ENCODE assay signal across 22 mouse cellular contexts in the genomic region with DNA sequence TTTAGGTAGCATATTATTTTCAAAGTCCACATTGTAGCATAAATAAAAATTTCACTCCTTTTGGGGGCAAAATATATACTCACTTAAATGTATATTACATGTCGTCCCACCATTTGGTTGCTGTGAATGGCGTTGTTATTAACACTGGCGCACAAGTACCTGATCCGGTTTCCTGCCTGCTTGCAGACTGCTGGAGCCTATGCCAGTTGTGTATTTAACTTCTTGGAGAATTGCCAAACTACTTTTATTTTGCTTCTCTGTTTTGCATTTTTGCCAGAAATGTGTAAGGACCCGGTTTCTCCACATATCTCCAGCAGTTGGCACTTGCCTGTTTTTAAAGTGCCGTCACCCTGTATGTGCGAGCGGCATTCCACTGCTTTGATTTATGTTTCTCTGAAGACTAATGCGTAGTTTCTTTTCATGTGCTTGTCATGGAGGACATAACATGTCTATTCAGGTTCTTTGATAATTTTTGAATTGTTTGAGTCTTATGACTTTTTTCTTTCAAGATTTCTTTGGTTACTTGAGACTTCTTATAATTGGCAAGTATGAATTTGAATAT. TPM values are rescaled to one million over a fixed set of nuclear protein-coding genes. Genes with fewer than 3 reads are reported as not detected.
A peak's percentile ranks its signal among the peaks of the same experiment; 100 is the strongest.
DNase-seq lines count a peak whose midpoint lies in the region; ATAC-seq and TF ChIP-seq lines count a peak whose summit lies in the region.
"Had no signal": no experiment of that assay in that cellular context is flagged by ENCODE, and none has a peak within 500 bp of the region (broad histone marks: within the 10 kb centered on the region; RNA-seq: fewer than 3 reads in every experiment).

No protein-coding gene starts in this region.

- no peak overlapping the region for H3K4me2 ChIP-seq in embryonic facial prominence, embryonic 13.5 days
- H3K4me2 ChIP-seq in limb, embryonic 11.5 days (ENCODE audit: low read depth, severe bottlenecking), result no peak overlapping the region
- H3K4me2 ChIP-seq: heart, embryonic 13.5 days; hindbrain, embryonic 14.5 days; limb, embryonic 13.5 days; midbrain, embryonic 15.5 days; stomach, embryonic 15.5 days had no signal

- no peak overlapping the region for H3K27ac ChIP-seq in embryonic facial prominence, embryonic 13.5 days
- H3K27ac ChIP-seq in embryonic facial prominence, embryonic 10.5 days (replicated peaks), result no peak overlapping the region
- no peak overlapping the region for H3K27ac ChIP-seq in limb, embryonic 11.5 days (replicated peaks; ENCODE audit: low read depth, low read length)
- H3K27ac ChIP-seq in limb, embryonic 10.5 days, result no peak overlapping the region
- H3K27ac ChIP-seq: forebrain, embryonic 10.5 days; heart, embryonic 13.5 days; hindbrain, embryonic 14.5 days; left cerebral cortex, adult 2 months; limb, embryonic 13.5 days; liver, embryonic 14.5 days; midbrain, embryonic 15.5 days; stomach, embryonic 15.5 days had no signal

- H3K36me3 ChIP-seq in embryonic facial prominence, embryonic 13.5 days, result no peaks in the 10 kb centered on the region
- H3K36me3 ChIP-seq in embryonic facial prominence, embryonic 10.5 days (replicated peaks), result no peaks in the 10 kb centered on the region
- no peaks in the 10 kb centered on the region for H3K36me3 ChIP-seq in limb, embryonic 11.5 days (ENCODE audit: control insufficient read depth, insufficient read depth, low read length)
- no peaks in the 10 kb centered on the region for H3K36me3 ChIP-seq in limb, embryonic 10.5 days
- H3K36me3 ChIP-seq: forebrain, embryonic 10.5 days; heart, embryonic 13.5 days; limb, embryonic 13.5 days; midbrain, embryonic 15.5 days; stomach, embryonic 15.5 days had no signal

- no peaks in the 10 kb centered on the region for H3K27me3 ChIP-seq in embryonic facial prominence, embryonic 13.5 days
- H3K27me3 ChIP-seq in embryonic facial prominence, embryonic 10.5 days (replicated peaks; ENCODE audit: low read depth, poor library complexity, severe bottlenecking), result no peaks in the 10 kb centered on the region; the same call in 1 of the 2 replicates
- no peaks in the 10 kb centered on the region for H3K27me3 ChIP-seq in limb, embryonic 11.5 days (ENCODE audit: control insufficient read depth, insufficient read depth, low read length)
- no peaks in the 10 kb centered on the region for H3K27me3 ChIP-seq in limb, embryonic 10.5 days (ENCODE audit: low read depth, poor library complexity, severe bottlenecking)
- H3K27me3 ChIP-seq: limb, embryonic 13.5 days; midbrain, embryonic 15.5 days; stomach, embryonic 15.5 days had no signal

- no peak for TF ChIP-seq CTCF in brain, embryonic 14.5 days (IDR thresholded peaks at IDR 0.05; ENCODE audit: borderline replicate concordance, extremely low read depth, insufficient read depth, insufficient read length)

- TF ChIP-seq POLR2A in brain, embryonic 14.5 days (IDR thresholded peaks at IDR 0.05; ENCODE audit: borderline replicate concordance, extremely low read depth, insufficient read depth, insufficient read length, poor library complexity, severe bottlenecking), result no peak

- no peak for DNase-seq in embryonic facial prominence, embryonic 10.5 days (ENCODE audit: low spot score)
- DNase-seq in limb, embryonic 11.5 days (ENCODE audit: low spot score), result peak; percentile 20
- DNase-seq in limb, embryonic 10.5 days (ENCODE audit: low spot score), result no peak
- peak; percentile 57 for DNase-seq in brain, embryonic 14.5 days (ENCODE audit: low read depth)
- peak; percentile 15 for DNase-seq in lung, postnatal 10 days
- DNase-seq in cerebellum, adult 18-20 months, result no peak
- no peak for DNase-seq in layer of hippocampus, adult 9-10 months (ENCODE audit: low spot score)
- DNase-seq: cerebellum, adult 9-11 months; gastrocnemius, postnatal 10 days; heart, adult 11 months; kidney, postnatal 25 days; right cerebral cortex, postnatal 25 days had no signal

- WGBS in embryonic facial prominence, embryonic 13.5 days, result 40% methylated on average over 9 of the region's 9 CpGs
- 90% methylated on average over 9 of the region's 9 CpGs for WGBS in embryonic facial prominence, embryonic 10.5 days
- 77% methylated on average over 9 of the region's 9 CpGs for WGBS in limb, embryonic 11.5 days
- 80% methylated on average over 9 of the region's 9 CpGs for WGBS in limb, embryonic 10.5 days

- ATAC-seq in embryonic facial prominence, embryonic 13.5 days (ENCODE audit: insufficient number of reproducible peaks, insufficient read depth, low FRiP score, low TSS enrichment, low read depth), result peak; percentile 72; the same call in 1 of the 2 replicates
- ATAC-seq in limb, embryonic 11.5 days (ENCODE audit: insufficient number of reproducible peaks, low FRiP score, low TSS enrichment, low read depth), result no peak
- ATAC-seq: intestine, embryonic 16.5 days; midbrain, embryonic 15.5 days had no signal

- H3K4me3 ChIP-seq in embryonic facial prominence, embryonic 13.5 days, result no peak overlapping the region
- no peak overlapping the region for H3K4me3 ChIP-seq in embryonic facial prominence, embryonic 10.5 days
- H3K4me3 ChIP-seq in limb, embryonic 11.5 days (ENCODE audit: low read depth, low read length), result no peak overlapping the region
- no peak overlapping the region for H3K4me3 ChIP-seq in limb, embryonic 10.5 days
- H3K4me3 ChIP-seq: forebrain, embryonic 10.5 days; heart, embryonic 13.5 days; left cerebral cortex, adult 2 months; limb, embryonic 13.5 days; midbrain, embryonic 15.5 days; stomach, embryonic 15.5 days had no signal

- no peaks in the 10 kb centered on the region for H3K9me3 ChIP-seq in embryonic facial prominence, embryonic 13.5 days
- no peaks in the 10 kb centered on the region for H3K9me3 ChIP-seq in embryonic facial prominence, embryonic 10.5 days
- no peaks in the 10 kb centered on the region for H3K9me3 ChIP-seq in limb, embryonic 11.5 days (ENCODE audit: control insufficient read depth, low read length)
- no peaks in the 10 kb centered on the region for H3K9me3 ChIP-seq in limb, embryonic 10.5 days (replicated peaks)
- H3K9me3 ChIP-seq: forebrain, embryonic 10.5 days; heart, embryonic 13.5 days; limb, embryonic 13.5 days; midbrain, embryonic 15.5 days; stomach, embryonic 15.5 days had no signal

- no peak overlapping the region for H3K9ac ChIP-seq in embryonic facial prominence, embryonic 13.5 days
- H3K9ac ChIP-seq in limb, embryonic 11.5 days (ENCODE audit: low read length), result no peak overlapping the region
- H3K9ac ChIP-seq: heart, embryonic 13.5 days; hindbrain, embryonic 14.5 days; limb, embryonic 13.5 days; liver, embryonic 14.5 days; midbrain, embryonic 15.5 days; stomach, embryonic 15.5 days had no signal

- H3K4me1 ChIP-seq in embryonic facial prominence, embryonic 13.5 days, result peaks cover 12% of the 10 kb centered on the region
- no peaks in the 10 kb centered on the region for H3K4me1 ChIP-seq in embryonic facial prominence, embryonic 10.5 days
- no peaks in the 10 kb centered on the region for H3K4me1 ChIP-seq in limb, embryonic 11.5 days (ENCODE audit: control insufficient read depth, insufficient read depth, low read length)
- no peaks in the 10 kb centered on the region for H3K4me1 ChIP-seq in limb, embryonic 10.5 days
- H3K4me1 ChIP-seq: forebrain, embryonic 10.5 days; midbrain, embryonic 15.5 days; stomach, embryonic 15.5 days had no signal

RNA-seq across cellular contexts. Expression of gene Wdr41, which starts 6.1 kb away (rescaled TPM):
- polyA plus RNA-seq in embryonic facial prominence, embryonic 13.5 days (2015; fragmentation: Nextera tagmentation; extraction: Ambion mirVana), result 24.2 and 26.3 TPM in 2 replicates
- 17.1 and 17.3 TPM in 2 replicates for polyA plus RNA-seq in embryonic facial prominence, embryonic 10.5 days (2016; fragmentation: Nextera tagmentation; extraction: Ambion mirVana)
- 17.6 and 21.5 TPM in 2 replicates for polyA plus RNA-seq in limb, embryonic 11.5 days (2014; fragmentation: Nextera tagmentation; extraction: Ambion mirVana)
- 12.6 and 16.4 TPM in 2 replicates for polyA plus RNA-seq in limb, embryonic 10.5 days (2016; fragmentation: Nextera tagmentation; extraction: Ambion mirVana)
- 19.4 and 22.9 TPM in 2 replicates for polyA plus RNA-seq in brain, embryonic 14.5 days (2012; rRNA removed)

Comparison
In these comparisons a context has a peak if more than half of its experiments do, and no peak if none do; other contexts are left out.
1. DNase-seq: peak in limb, embryonic 11.5 days (single experiment), brain, embryonic 14.5 days (single experiment) and lung, postnatal 10 days (single experiment); none in embryonic facial prominence, embryonic 10.5 days (single experiment), limb, embryonic 10.5 days (single experiment), cerebellum, adult 18-20 months (0 of 2) and layer of hippocampus, adult 9-10 months (single experiment).